Mouse (Mus musculus) right cerebral cortex, postnatal 4 days (tissue): ENCODE results near the gene Tex46.

Source experiments
- DNase-seq: peaks from one replicate; pipeline ENCODE4 v3.0.0-alpha.2; 2022

The Tex46 gene

GRCm38 (mm10) chr4:136610387-136610856 lies at the start of gene Tex46:
Gene Tex46 (plus strand): TSS chr4:136610437.
- no peak for DNase-seq

GRCm38 (mm10) chr4:136562755-136563154 lies 47.5 kb upstream of the Tex46 start:
- no peak for DNase-seq

GRCm38 (mm10) chr4:136568629-136569028 lies 41.6 kb upstream of the Tex46 start:
- DNase-seq, result no peak

GRCm38 (mm10) chr4:136569998-136570397 lies 40.2 kb upstream of the Tex46 start:
- no peak for DNase-seq

- DNase-seq, result no peak
These were observed 28.4 kb upstream of the Tex46 start for GRCm38 (mm10) chr4:136581885-136582284.

- DNase-seq, result no peak
These were observed 22.9 kb upstream of the Tex46 start for GRCm38 (mm10) chr4:136587221-136587827.

GRCm38 (mm10) chr4:136588003-136588402 lies 22.2 kb upstream of the Tex46 start:
- no peak for DNase-seq

GRCm38 (mm10) chr4:136592111-136592510 lies 18.1 kb upstream of the Tex46 start:
- DNase-seq, result no peak

GRCm38 (mm10) chr4:136594006-136594405 lies 16.2 kb upstream of the Tex46 start:
- no peak for DNase-seq

- DNase-seq, result no peak
These were observed 15.0 kb upstream of the Tex46 start for GRCm38 (mm10) chr4:136595221-136595620.

GRCm38 (mm10) chr4:136598268-136598876 lies 11.9 kb upstream of the Tex46 start:
- DNase-seq, result no peak

GRCm38 (mm10) chr4:136599869-136600268 lies 10.4 kb upstream of the Tex46 start:
- DNase-seq, result no peak

GRCm38 (mm10) chr4:136600536-136600935 lies 9.7 kb upstream of the Tex46 start:
- no peak for DNase-seq

GRCm38 (mm10) chr4:136601476-136601875 lies 8.8 kb upstream of the Tex46 start:
- DNase-seq, result peak; percentile 74

GRCm38 (mm10) chr4:136602018-136602554 lies 8.2 kb upstream of the Tex46 start:
- DNase-seq, result peak; percentile 38

GRCm38 (mm10) chr4:136602568-136602967 lies 7.7 kb upstream of the Tex46 start, which contains the start of gene Kdm1a:
Gene Kdm1a (minus strand): TSS chr4:136602723.
- DNase-seq, result peak; percentile 99

GRCm38 (mm10) chr4:136605756-136606485 lies 4.3 kb upstream of the Tex46 start:
- no peak for DNase-seq

GRCm38 (mm10) chr4:136613657-136614056 lies 3.4 kb downstream of the Tex46 start:
- no peak for DNase-seq

GRCm38 (mm10) chr4:136621336-136621735 lies 11.1 kb downstream of the Tex46 start:
- no peak for DNase-seq

GRCm38 (mm10) chr4:136621956-136622355 lies 11.7 kb downstream of the Tex46 start:
- no peak for DNase-seq

GRCm38 (mm10) chr4:136622388-136622787 lies 12.2 kb downstream of the Tex46 start, which contains the start of gene Lactbl1:
Gene Lactbl1 (plus strand): TSS chr4:136622621.
- no peak for DNase-seq

GRCm38 (mm10) chr4:136626590-136626989 lies 16.4 kb downstream of the Tex46 start:
- DNase-seq, result no peak

- peak; percentile 66 for DNase-seq
These were observed 21.2 kb downstream of the Tex46 start for GRCm38 (mm10) chr4:136631237-136631994.
